19 mouse cellular contexts compared by ENCODE assay signal in the genomic region with DNA sequence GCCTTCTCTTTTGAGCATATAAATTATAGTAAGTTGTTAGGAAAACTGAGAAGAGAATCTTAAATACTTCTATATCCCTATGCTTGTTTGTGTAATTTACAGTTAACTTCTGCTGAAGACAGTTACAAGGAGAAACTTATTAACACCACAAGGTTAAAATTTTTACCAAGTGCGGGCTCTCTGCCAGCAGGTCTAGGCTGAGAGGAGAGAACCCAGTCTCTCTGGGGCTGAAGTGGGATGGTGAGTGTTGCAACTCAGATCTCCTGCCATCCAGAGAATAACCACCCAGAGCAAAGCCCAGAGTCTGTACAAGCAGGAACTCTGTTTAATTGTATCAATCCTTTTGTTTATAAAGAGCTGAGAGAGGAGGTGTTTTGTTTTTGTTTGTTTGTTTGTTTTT. TPM values are rescaled to one million over a fixed set of nuclear protein-coding genes. Genes with fewer than 3 reads are reported as not detected.
DNase-seq lines count a peak whose midpoint lies in the region; ATAC-seq lines count a peak whose summit lies in the region.
"Had no signal": no experiment of that assay in that cellular context is flagged by ENCODE, and none has a peak within 500 bp of the region (broad histone marks: within the 10 kb centered on the region; RNA-seq: fewer than 3 reads in every experiment).

No protein-coding gene starts in this region.

- no peak overlapping the region for H3K4me3 ChIP-seq in kidney, embryonic 15.5 days (replicated peaks)
- H3K4me3 ChIP-seq: embryonic facial prominence, embryonic 10.5 days; forebrain, embryonic 13.5 days; gastrocnemius, adult 2 months; hindbrain, embryonic 10.5 days had no signal

- no peaks in the 10 kb centered on the region for H3K9me3 ChIP-seq in kidney, embryonic 15.5 days (replicated peaks)
- H3K9me3 ChIP-seq: embryonic facial prominence, embryonic 10.5 days; forebrain, embryonic 13.5 days; hindbrain, embryonic 10.5 days had no signal

- H3K27ac ChIP-seq in kidney, embryonic 15.5 days = no peak overlapping the region
- H3K27ac ChIP-seq: embryonic facial prominence, embryonic 10.5 days; forebrain, embryonic 13.5 days; gastrocnemius, adult 2 months; hindbrain, embryonic 10.5 days; hindbrain, embryonic 14.5 days had no signal

- no peak for ATAC-seq in kidney, embryonic 15.5 days (replicated peaks; ENCODE audit: low FRiP score)
- ATAC-seq in cerebellum, adult (ENCODE audit: insufficient number of reproducible peaks, low FRiP score, low TSS enrichment) = no peak
- ATAC-seq: forebrain, embryonic 13.5 days had no signal

- no peak overlapping the region for H3K9ac ChIP-seq in kidney, embryonic 15.5 days
- H3K9ac ChIP-seq: forebrain, embryonic 13.5 days; hindbrain, embryonic 14.5 days had no signal

- no peak overlapping the region for H3K4me2 ChIP-seq in kidney, embryonic 15.5 days
- H3K4me2 ChIP-seq: forebrain, embryonic 13.5 days; hindbrain, embryonic 14.5 days had no signal

- WGBS in kidney, embryonic 15.5 days = 74% methylated on average over 1 of the region's 1 CpGs

- H3K36me3 ChIP-seq in kidney, embryonic 15.5 days = no peaks in the 10 kb centered on the region
- H3K36me3 ChIP-seq: embryonic facial prominence, embryonic 10.5 days; hindbrain, embryonic 10.5 days had no signal

- no peaks in the 10 kb centered on the region for H3K27me3 ChIP-seq in kidney, embryonic 15.5 days
- H3K27me3 ChIP-seq: CH12.LX; forebrain, embryonic 13.5 days had no signal

- DNase-seq in kidney, adult 11 months = peak; percentile 60
- peak; percentile 77 to 85 for DNase-seq in kidney, adult 8-10 months
- peak; percentile 77 for DNase-seq in kidney, postnatal 14 days
- no peak for DNase-seq in gastrocnemius, adult 8-10 months (ENCODE audit: low spot score in 2 of 2)
- DNase-seq in lung, postnatal 36 days = no peak
- DNase-seq: adrenal gland, postnatal 25 days; cerebellum, adult 2 months; cerebellum, postnatal 10 days; gastrocnemius, adult 2 months; gastrocnemius, postnatal 36 days; heart, adult 11 months; heart, postnatal 10 days had no signal

- H3K4me1 ChIP-seq in kidney, embryonic 15.5 days = no peaks in the 10 kb centered on the region
- H3K4me1 ChIP-seq: embryonic facial prominence, embryonic 10.5 days; forebrain, embryonic 13.5 days; hindbrain, embryonic 10.5 days had no signal

RNA-seq across cellular contexts. Expression of a gene that starts 51.3 kb away (rescaled TPM):
- polyA plus RNA-seq in kidney, embryonic 15.5 days (2015; fragmentation: Nextera tagmentation; extraction: Ambion mirVana) = 3.7 and 4.6 TPM in 2 replicates
- 1 to 10 TPM in 3 of 4 experiments, under 1 TPM in 1; 0.79 to 1.1 (median 1.1) TPM for total RNA-seq in gastrocnemius, adult 8-10 months (2022)
- total RNA-seq: CH12.LX had no signal

Comparison
In these comparisons a context has a peak if more than half of its experiments do, and no peak if none do; other contexts are left out.
1. DNase-seq: peak in kidney, adult 11 months (single experiment), kidney, adult 8-10 months (2 of 2) and kidney, postnatal 14 days (single experiment); none in gastrocnemius, adult 8-10 months (0 of 2) and lung, postnatal 36 days (single experiment).